Mouse (Mus musculus) hindbrain, embryonic 12.5 days (tissue): ENCODE results near the gene Minpp1. TPM values are rescaled to one million over a fixed set of nuclear protein-coding genes. Genes with fewer than 3 reads are reported as not detected.

Source experiments
- ATAC-seq: fragments of 200-750 bp; cut with Nextera tagmentation; 2 replicates; pipeline ENCODE4 v1.8.0; 2017; ENCODE audit warnings: moderate TSS enrichment; ENCODE audit not compliant: low FRiP score
- H3K27ac ChIP-seq: fragments of 300-500 bp; sonication (generic); 2 replicates; pipeline ENCODE4 v1.5.1; 2016; ENCODE audit warnings: mild to moderate bottlenecking
- H3K27me3 ChIP-seq: fragments of 300-500 bp; sonication (generic); 2 replicates; pipeline ENCODE4 v1.6.1; 2016; ENCODE audit warnings: mild to moderate bottlenecking
- H3K36me3 ChIP-seq: fragments of 300-500 bp; sonication (generic); 2 replicates; pipeline ENCODE4 v1.6.1; 2016; ENCODE audit warnings: mild to moderate bottlenecking
- H3K4me1 ChIP-seq: fragments of 300-500 bp; sonication (generic); 2 replicates; pipeline ENCODE4 v1.6.1; 2016
- H3K4me2 ChIP-seq: fragments of 300-500 bp; sonication (generic); replicated peaks from 2 replicates; pipeline ENCODE4 v1.6.1; 2016; ENCODE audit warnings: mild to moderate bottlenecking
- H3K4me3 ChIP-seq: fragments of 300-500 bp; sonication (generic); 2 replicates; pipeline ENCODE4 v1.5.1; 2016; ENCODE audit warnings: mild to moderate bottlenecking
- H3K9ac ChIP-seq: fragments of 300-500 bp; sonication (generic); 2 replicates; pipeline ENCODE4 v1.6.1; 2016; ENCODE audit warnings: mild to moderate bottlenecking, moderate library complexity
- H3K9me3 ChIP-seq: fragments of 300-500 bp; sonication (generic); replicated peaks from 2 replicates; pipeline ENCODE4 v1.6.1; 2016; ENCODE audit warnings: mild to moderate bottlenecking
- WGBS: fragments of 180-500 bp; shearing (Covaris S2); methylation state at CpG from one replicate; pipeline ENCODE4 v1.1.7; 2016; 5-methylcytosine and 5-hydroxymethylcytosine counted together
- polyA plus RNA-seq: library from polyadenylated mRNA; unstranded; fragments of >200 nt; fragmentation: Nextera tagmentation; extraction: Ambion mirVana; gene quantifications from 2 replicates; pipeline ENCODE4 v1.2.1, GENCODE M21; 2016

The Minpp1 gene
- polyA plus RNA-seq, 1 experiment from 2014 or later: 66.9 TPM

- Histone ChIP-seq H3K4me2 (no peak overlapping the region), H3K4me1 (no peaks in the 10 kb centered on the region), H3K27me3 (no peaks in the 10 kb centered on the region), H3K36me3 (peaks cover 58% of the 10 kb centered on the region), H3K27ac (no peak overlapping the region), H3K9me3 (peaks cover 5% of the 10 kb centered on the region), H3K4me3 (no peak overlapping the region), H3K9ac (no peak overlapping the region)
- 31% methylated on average over 1 of the region's 1 CpGs for WGBS
- ATAC-seq: no peak
Measured at GRCm38 (mm10) chr19:32512518-32512917, 26.9 kb downstream of the Minpp1 start.

DNA sequence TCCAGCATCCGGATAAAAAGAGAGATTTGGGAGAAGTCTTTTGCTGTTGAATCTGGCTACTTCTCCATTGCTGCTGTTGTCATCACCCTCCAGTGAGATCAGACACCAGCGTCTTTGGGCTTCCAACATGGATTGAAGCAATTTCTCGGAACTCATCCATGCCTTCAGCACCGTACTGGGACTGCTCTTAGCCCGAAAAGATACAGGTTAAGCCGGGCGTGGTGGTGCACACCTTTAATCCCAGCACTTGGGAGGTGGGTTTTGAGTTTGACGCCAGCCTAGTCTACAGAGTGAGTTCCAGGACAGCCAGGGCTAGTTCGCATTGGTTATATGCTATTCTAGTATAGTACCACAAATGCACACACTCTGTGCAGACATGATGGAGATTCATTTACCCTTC is 31.0 kb downstream of the Minpp1 start:
- Histone ChIP-seq H3K27ac (no peak overlapping the region), H3K36me3 (peaks cover 45% of the 10 kb centered on the region), H3K27me3 (no peaks in the 10 kb centered on the region), H3K4me3 (no peak overlapping the region), H3K4me1 (no peaks in the 10 kb centered on the region), H3K9ac (no peak overlapping the region), H3K4me2 (no peak overlapping the region), H3K9me3 (peaks cover 5% of the 10 kb centered on the region)
- WGBS: 97% methylated on average over 9 of the region's 9 CpGs
- ATAC-seq: no peak

- 82% methylated on average over 3 of the region's 3 CpGs for WGBS
- Histone ChIP-seq H3K36me3 (peaks cover 9% of the 10 kb centered on the region), H3K4me1 (no peaks in the 10 kb centered on the region), H3K27me3 (no peaks in the 10 kb centered on the region), H3K4me3 (no peak overlapping the region), H3K27ac (no peak overlapping the region), H3K9me3 (no peaks in the 10 kb centered on the region), H3K4me2 (no peak overlapping the region), H3K9ac (no peak overlapping the region)
- no peak for ATAC-seq
Measured at GRCm38 (mm10) chr19:32521446-32521845, 35.9 kb downstream of the Minpp1 start.

- Histone ChIP-seq H3K9me3 (no peaks in the 10 kb centered on the region), H3K4me2 (no peak overlapping the region), H3K36me3 (peaks cover under 1% of the 10 kb centered on the region; the same call in 1 of the 2 replicates), H3K27ac (no peak overlapping the region), H3K27me3 (no peaks in the 10 kb centered on the region), H3K4me1 (no peaks in the 10 kb centered on the region), H3K4me3 (no peak overlapping the region), H3K9ac (no peak overlapping the region)
- WGBS: 97% methylated on average over 5 of the region's 5 CpGs
- ATAC-seq: no peak
Measured at GRCm38 (mm10) chr19:32522247-32522646, 36.7 kb downstream of the Minpp1 start.

- H3K9me3 ChIP-seq: no peaks in the 10 kb centered on the region
- ATAC-seq: no peak
- no peaks in the 10 kb centered on the region for H3K4me1 ChIP-seq
- H3K36me3 ChIP-seq: no peaks in the 10 kb centered on the region
- no peak overlapping the region for H3K9ac ChIP-seq
- no peak overlapping the region for H3K27ac ChIP-seq
- WGBS: 88% methylated on average over 8 of the region's 8 CpGs
- no peaks in the 10 kb centered on the region for H3K27me3 ChIP-seq
- H3K4me3 ChIP-seq: no peak overlapping the region
- H3K4me2 ChIP-seq: no peak overlapping the region
Measured at GRCm38 (mm10) chr19:32522753-32523307, 37.3 kb downstream of the Minpp1 start.

GRCm38 (mm10) chr19:32523769-32524515 is 38.4 kb downstream of the Minpp1 start:
- WGBS: 79% methylated on average over 14 of the region's 14 CpGs
- no peak for ATAC-seq
- Histone ChIP-seq H3K4me2 (no peak overlapping the region), H3K27ac (no peak overlapping the region), H3K4me1 (no peaks in the 10 kb centered on the region), H3K27me3 (no peaks in the 10 kb centered on the region), H3K9ac (no peak overlapping the region), H3K36me3 (no peaks in the 10 kb centered on the region), H3K4me3 (no peak overlapping the region), H3K9me3 (no peaks in the 10 kb centered on the region)

DNA sequence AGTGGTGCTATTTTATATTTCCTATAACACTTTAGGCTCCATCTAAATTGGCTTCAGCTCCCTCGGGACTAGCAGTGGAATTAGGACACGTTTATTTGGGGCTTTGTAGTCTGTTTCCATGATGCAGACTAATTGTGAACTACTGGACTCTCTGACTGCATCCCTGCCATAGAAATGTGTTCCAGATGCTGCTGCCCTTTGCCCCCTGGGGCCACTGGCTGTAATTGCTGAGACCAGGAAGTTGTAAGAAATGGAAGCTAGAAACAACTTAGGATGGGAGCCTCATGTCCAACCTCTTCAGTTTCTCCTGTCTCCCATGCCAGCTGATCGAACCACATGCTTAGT is 38.9 kb downstream of the Minpp1 start:
- no peak for ATAC-seq
- Histone ChIP-seq H3K4me2 (no peak overlapping the region), H3K27me3 (no peaks in the 10 kb centered on the region), H3K4me1 (no peaks in the 10 kb centered on the region), H3K4me3 (no peak overlapping the region), H3K9me3 (no peaks in the 10 kb centered on the region), H3K9ac (no peak overlapping the region), H3K36me3 (no peaks in the 10 kb centered on the region), H3K27ac (no peak overlapping the region)
- WGBS: 72% methylated on average over 3 of the region's 3 CpGs

DNA sequence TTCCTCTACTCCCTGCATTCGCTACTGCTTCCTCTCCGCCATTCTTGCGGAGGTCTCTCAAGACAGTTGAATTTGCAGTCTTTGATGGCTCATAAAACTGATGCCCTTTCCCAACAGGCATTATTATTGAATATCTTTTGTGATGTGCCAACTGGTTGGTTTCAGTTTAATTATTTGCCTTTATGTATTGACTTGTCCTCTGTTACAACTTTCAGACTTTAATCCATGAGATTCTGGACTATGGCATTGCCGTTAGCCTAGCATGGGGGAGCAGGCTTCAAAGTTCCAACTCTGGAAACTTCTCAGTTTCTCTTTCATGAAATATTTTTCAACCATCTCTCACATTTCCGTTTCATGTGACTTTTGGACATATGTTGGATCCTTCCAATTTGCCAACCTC is 41.6 kb downstream of the Minpp1 start:
- no peaks in the 10 kb centered on the region for H3K9me3 ChIP-seq
- no peak for ATAC-seq
- H3K4me3 ChIP-seq: no peak overlapping the region
- no peak overlapping the region for H3K27ac ChIP-seq
- no peaks in the 10 kb centered on the region for H3K4me1 ChIP-seq
- H3K36me3 ChIP-seq: no peaks in the 10 kb centered on the region
- WGBS: 94% methylated on average over 5 of the region's 5 CpGs
- H3K9ac ChIP-seq: no peak overlapping the region
- H3K4me2 ChIP-seq: no peak overlapping the region
- no peaks in the 10 kb centered on the region for H3K27me3 ChIP-seq

GRCm38 (mm10) chr19:32528723-32529122 is 43.2 kb downstream of the Minpp1 start:
- Histone ChIP-seq H3K9ac (no peak overlapping the region), H3K4me3 (no peak overlapping the region), H3K27ac (no peak overlapping the region), H3K9me3 (no peaks in the 10 kb centered on the region), H3K4me1 (no peaks in the 10 kb centered on the region), H3K4me2 (no peak overlapping the region), H3K27me3 (no peaks in the 10 kb centered on the region), H3K36me3 (no peaks in the 10 kb centered on the region)
- 79% methylated on average over 3 of the region's 3 CpGs for WGBS
- ATAC-seq: no peak

DNA sequence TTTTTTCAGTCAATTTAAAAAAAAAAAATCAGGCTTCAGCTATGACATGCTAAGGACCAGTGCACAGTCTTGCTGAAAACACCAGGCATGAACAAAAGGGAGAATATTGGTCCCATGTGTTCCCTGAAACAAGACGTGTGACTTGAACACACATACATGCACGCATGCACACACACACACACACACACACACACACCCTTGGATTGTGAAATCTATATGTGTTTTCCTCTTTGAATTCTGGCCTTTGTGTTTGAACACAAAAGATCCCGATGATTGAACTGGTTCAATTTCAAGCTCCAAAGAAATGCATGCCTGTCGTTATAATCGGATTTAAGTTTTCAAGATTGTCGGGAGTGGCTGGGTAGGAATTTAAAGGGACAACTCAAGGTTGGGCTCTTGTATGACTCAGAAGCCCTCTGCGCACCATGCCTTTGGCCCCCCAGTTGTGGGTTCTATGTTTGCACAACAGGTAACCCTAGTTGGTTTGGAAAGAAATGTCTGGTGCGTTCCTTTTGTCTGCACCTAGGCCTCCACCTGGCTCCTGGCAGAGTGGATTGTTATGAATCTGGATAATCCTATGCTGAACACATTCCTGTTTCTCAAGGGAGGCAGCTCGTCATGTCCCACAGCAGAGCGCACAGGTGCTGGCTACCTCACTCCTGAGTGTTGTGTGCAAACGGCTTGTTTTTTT is 43.8 kb downstream of the Minpp1 start:
- no peak overlapping the region for H3K4me2 ChIP-seq
- H3K27ac ChIP-seq: no peak overlapping the region
- no peaks in the 10 kb centered on the region for H3K27me3 ChIP-seq
- no peaks in the 10 kb centered on the region for H3K9me3 ChIP-seq
- WGBS: 83% methylated on average over 11 of the region's 11 CpGs
- no peak overlapping the region for H3K9ac ChIP-seq
- no peaks in the 10 kb centered on the region for H3K36me3 ChIP-seq
- no peak overlapping the region for H3K4me3 ChIP-seq
- no peak for ATAC-seq
- no peaks in the 10 kb centered on the region for H3K4me1 ChIP-seq

GRCm38 (mm10) chr19:32530296-32530695 is 44.7 kb downstream of the Minpp1 start:
- H3K9me3 ChIP-seq: no peaks in the 10 kb centered on the region
- no peak overlapping the region for H3K9ac ChIP-seq
- 89% methylated on average over 7 of the region's 7 CpGs for WGBS
- no peaks in the 10 kb centered on the region for H3K4me1 ChIP-seq
- ATAC-seq: no peak
- no peaks in the 10 kb centered on the region for H3K36me3 ChIP-seq
- no peak overlapping the region for H3K4me3 ChIP-seq
- no peaks in the 10 kb centered on the region for H3K27me3 ChIP-seq
- no peak overlapping the region for H3K27ac ChIP-seq
- H3K4me2 ChIP-seq: no peak overlapping the region

DNA sequence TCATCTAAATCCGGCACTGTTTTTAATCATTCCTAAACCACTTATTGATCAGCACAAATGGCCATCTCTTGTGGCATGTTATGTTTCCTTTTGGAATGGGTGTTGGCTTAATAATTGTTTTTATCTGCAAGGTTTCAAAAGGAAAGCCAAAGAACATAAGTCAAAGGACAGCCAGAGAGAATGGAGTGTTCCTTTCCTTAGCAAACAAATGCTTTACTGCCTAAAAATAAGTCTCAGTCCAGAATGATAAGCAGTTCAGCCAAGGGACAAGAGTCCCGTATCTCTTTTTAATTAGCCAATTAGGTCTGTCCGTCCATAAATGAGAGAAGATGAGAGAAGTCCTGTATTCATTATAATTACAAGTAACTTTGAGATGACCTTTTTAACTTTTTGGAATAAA is 46.8 kb downstream of the Minpp1 start:
- WGBS: 89% methylated on average over 3 of the region's 3 CpGs
- H3K4me3 ChIP-seq: no peak overlapping the region
- H3K4me2 ChIP-seq: no peak overlapping the region
- H3K9me3 ChIP-seq: no peaks in the 10 kb centered on the region
- H3K27me3 ChIP-seq: no peaks in the 10 kb centered on the region
- no peaks in the 10 kb centered on the region for H3K36me3 ChIP-seq
- no peak overlapping the region for H3K9ac ChIP-seq
- H3K4me1 ChIP-seq: no peaks in the 10 kb centered on the region
- H3K27ac ChIP-seq: no peak overlapping the region
- no peak for ATAC-seq
